Mouse (Mus musculus) liver, adult 2 months (tissue): ENCODE data around the gene Vwa2.

Experiments
- CTCF ChIP-seq: fragments of 200-500 bp; IDR thresholded peaks from 2 replicates; pipeline ENCODE4 v1.5.1; 2011; ENCODE audit warnings: low read depth, low read length, control low read depth
- POLR2A ChIP-seq: fragments of 200-500 bp; IDR thresholded peaks from 2 replicates; pipeline ENCODE4 v1.6.1; 2011; ENCODE audit warnings: low read length, control low read depth; ENCODE audit not compliant: insufficient read depth; ENCODE audit errors: extremely low read depth

GRCm38 (mm10) chr19:56852590-56852989, 21.5 kb upstream of the Vwa2 start:
- TF ChIP-seq CTCF (no peak), POLR2A (no peak)
